Mouse (Mus musculus): ENCODE data around the gene Gm49601.

Gene Gm49601

GRCm38 (mm10) chr16:18605705-18606104, 20.5 kb downstream of the Gm49601 start:
- DNase-seq, result no peak

- DNase-seq, result peak; percentile 54 to 68
Observed at GRCm38 (mm10) chr16:18604267-18604701, 21.9 kb downstream of the Gm49601 start.

- DNase-seq, result no peak
Observed at GRCm38 (mm10) chr16:18601447-18601846, 24.8 kb downstream of the Gm49601 start.

DNA sequence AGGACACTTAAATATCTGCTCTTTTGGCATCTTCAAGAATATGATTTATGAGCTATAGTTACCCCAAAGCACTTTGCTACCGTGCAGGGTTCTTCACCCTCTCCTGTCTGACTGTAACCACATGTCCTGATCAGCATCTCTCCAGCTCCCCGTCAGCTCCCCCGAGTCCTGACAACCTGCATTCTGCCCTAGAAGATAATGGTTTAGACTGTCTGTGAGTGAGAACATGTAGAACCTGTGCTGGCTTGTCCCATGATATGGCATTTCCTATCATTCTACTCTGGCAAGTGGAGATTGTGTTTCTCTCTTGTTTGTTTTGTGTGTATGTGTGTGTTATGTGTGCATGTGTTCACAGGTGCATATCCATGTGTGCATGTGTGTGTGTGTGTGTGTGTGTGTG, 28.2 kb downstream of the Gm49601 start:
- no peak for DNase-seq

GRCm38 (mm10) chr16:18596255-18596654, 30.0 kb downstream of the Gm49601 start:
- no peak for DNase-seq

DNA sequence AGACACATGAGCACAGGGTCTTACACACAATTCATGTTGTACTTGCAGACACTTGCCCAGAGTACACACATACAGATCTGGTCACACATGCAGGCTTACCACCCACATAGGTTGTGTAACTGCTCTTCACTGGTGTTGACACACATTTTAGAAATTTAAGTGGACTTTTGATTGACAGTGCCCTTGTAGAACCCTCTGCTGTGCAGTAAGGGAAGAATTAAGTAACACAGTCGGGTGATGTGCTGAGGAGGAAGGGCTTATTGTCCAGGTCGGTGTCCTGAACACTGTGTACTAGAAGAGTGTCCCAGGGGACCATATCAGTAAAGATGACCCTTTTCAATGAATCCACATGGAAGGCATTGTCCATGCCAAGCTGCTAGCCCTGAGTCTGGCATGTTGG, 32.3 kb downstream of the Gm49601 start:
- DNase-seq, result no peak

- peak in 1 of 2 experiments; percentile 34 for DNase-seq
Observed at GRCm38 (mm10) chr16:18591047-18592018, 34.9 kb downstream of the Gm49601 start.

DNA sequence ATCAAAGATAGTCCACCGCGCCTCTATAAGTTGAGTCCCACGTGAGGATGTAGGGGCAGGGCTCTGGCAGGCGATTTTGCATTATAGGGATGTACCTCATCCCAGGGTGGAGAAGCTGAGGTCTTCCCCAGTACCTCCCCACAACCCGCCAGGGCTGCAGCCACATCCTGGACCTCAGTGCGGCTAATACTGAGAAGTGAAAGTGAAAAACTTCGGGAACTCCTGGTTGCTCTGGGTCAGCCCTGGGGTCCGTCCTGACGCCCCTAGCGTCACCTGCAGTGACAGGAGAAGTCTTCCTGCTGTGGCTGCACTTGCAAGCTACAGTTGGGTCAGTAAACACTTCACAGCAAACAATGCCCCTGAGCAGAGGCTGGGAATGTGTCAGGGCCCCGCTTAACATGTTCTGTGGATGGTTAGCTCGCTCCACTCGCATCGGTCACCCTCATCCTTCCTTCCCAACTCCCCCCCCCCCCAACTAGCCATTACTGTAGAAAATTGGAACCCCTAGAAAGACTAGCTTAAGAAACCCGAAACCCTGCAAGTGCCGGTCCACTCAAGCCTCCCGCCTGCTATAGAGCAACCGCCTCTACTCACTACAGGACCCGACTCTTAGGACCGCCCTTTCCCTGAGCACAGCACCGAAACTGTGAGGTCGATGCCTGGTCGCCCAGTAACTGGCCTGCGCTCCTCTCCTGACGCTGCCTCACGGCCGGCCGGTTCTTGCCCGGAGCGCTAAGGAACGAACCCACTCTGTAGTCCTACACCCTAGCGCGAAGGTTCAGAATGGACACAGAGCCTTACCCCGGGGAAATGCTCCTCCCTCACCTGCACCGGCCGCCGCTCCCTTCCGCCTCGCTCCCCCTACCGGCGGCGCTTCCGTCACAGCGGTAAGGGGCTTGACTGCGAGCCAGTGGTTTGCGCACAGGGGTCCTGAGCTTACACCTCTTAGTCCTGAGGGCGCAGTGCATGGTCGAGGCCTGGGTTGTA, 36.1 kb downstream of the Gm49601 start, which contains the start of gene Tbx1:
Tbx1 (minus strand) TSS at position 868 of the 987 bp plus-strand sequence.
- peak; percentile 29 to 67 for DNase-seq

GRCm38 (mm10) chr16:18589080-18589621, 37.1 kb downstream of the Gm49601 start:
- DNase-seq, result no peak

DNA sequence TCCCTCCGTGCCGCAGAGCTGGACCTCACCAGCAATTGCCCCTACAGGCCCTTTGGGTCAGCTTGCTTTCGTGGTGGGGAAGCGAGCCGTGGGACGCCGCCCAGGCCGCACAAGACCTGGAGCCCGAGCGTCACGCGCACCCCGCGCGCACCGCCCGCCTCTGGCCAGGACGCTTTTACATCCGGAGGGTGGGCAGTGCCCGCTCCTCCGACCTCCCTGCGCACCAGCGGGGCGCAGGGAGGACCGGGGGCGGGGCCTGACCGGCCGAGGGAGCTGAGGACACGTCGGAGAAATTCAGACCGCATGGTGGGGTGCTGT, 37.5 kb downstream of the Gm49601 start:
- DNase-seq, result no peak

GRCm38 (mm10) chr16:18587847-18588737, 38.1 kb downstream of the Gm49601 start:
- DNase-seq, result no peak

DNA sequence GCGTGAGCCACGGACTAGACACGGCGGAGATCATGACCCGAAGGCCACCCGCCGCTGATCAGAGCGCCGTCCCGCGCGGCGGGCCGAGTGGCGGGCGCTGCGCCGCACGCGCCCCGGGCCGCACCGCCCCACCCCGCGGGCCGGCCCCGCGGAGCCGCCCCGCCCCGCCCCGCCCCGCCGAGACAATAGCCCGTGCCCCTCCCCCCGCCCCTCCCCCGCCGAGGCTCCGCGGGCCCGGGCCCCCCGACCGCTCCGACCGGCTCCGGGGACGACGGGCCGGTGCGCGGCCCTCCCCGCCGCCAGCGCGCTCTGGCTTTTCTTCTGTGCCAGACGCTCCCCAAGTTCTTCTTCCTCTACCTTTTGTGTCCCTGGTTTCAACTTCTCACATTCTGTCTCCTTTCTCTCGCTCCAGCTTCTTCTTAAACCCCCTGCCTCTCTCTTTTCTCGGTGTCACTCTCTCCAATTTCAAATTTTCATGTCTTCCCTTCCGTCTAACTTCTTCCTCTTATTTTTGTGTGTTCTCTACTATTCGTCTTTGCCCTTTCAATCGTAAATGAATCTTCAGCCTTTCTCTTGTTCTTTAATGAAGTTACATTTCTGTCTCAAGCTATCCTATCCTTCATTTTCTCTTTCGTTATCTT, 39.2 kb downstream of the Gm49601 start:
- DNase-seq, result no peak

DNA sequence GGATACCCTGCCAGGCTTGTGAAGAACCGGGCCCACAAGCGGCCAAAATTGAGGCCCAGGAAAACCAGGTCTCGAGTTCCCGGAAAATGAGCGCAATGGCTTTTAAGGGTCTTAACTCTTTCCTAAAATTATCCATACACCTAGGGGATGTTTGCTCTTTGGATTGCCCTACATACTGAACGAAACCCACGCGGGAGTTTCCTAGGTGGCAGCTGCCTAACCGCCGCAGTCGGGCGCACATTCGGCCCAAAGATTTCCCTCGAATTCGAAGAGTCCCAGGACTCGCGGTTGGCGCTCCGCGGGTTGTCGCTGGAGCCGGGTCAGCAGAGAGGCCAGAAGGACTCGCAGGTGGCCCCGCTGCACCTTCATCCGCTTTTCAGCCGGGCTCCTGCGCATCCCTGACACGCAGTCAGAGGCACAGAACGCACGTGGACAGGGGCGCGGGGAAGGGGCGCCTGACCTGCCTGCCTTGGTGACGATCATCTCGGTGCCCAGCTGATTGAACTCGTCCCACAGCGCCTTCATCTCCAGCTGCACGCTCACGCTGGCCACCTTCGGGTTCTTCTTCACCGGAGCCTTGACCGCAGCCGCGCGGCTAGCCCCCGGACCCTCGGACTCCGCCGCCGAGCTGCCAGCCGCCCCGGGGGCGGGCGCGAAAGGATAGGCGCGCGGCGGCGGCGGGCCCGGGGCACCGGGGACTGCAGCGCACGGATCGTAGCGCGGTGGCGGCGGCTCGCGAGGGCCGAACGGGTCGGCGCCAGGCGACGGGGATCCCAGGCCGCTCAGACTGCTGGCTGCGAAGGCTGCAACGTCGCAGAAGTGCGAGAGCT, 39.9 kb downstream of the Gm49601 start:
- no peak for DNase-seq

GRCm38 (mm10) chr16:18585676-18586075, 40.6 kb downstream of the Gm49601 start:
- DNase-seq, result no peak

DNA sequence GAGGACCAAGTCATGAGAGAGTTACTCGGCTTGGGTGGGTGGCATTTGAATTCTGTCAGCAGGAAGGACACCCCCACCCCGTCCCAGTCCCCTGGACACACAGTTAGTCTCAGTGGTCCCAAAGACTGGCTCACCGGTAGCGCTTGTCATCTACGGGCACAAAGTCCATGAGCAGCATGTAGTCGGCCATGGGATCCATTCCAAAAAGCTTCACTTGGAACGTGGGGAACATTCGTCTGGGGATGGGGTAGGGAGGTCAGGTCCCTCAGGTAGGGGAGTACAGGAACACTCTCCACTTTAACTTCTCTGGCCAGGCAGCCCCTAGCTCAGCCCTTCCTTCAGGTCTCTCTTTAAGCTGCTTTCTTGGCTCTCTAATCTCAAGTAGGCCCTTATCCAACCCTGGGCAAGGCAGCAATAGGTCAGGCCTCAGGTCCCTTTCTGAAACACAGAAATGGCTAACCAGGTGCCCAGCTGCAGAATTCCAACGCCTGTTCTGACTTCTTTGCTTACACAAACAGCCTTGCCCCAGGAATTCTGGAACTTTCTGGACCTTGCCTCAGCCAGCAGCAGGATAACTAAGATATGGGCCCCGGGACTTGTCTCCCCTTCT, 41.2 kb downstream of the Gm49601 start:
- no peak for DNase-seq

DNA sequence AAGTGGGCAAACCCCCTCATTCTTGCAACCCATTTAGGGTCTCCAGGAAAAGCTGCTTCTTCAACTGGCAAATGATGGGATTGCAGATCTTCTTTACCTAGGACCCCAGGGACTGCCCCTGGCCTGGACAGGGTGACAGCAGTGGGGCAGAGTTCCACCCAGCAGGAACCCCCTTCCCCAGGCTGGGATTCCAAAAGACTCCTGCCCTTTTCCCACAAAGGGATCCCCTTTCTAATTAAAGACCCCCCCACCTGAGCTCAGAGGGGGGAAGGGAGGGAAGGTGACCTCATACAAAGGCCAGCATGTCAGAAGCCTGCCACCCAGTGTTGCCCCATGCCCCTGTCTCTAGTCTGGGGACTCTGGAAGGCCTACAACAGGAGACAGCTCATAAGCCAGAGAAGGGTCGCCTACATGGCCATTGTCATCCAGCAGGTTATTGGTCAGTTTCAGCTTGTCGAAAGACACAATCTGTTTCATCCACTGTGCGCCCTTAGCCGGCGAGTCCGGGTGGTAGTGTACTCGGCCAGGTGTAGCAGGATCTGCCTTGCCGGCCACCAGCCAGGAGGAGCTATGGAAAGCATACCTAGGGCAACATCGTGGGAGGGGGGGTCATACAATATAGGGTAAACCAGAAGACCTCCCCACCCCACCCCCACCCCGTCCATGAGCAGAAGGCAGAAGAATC, 42.4 kb downstream of the Gm49601 start:
- no peak for DNase-seq

DNA sequence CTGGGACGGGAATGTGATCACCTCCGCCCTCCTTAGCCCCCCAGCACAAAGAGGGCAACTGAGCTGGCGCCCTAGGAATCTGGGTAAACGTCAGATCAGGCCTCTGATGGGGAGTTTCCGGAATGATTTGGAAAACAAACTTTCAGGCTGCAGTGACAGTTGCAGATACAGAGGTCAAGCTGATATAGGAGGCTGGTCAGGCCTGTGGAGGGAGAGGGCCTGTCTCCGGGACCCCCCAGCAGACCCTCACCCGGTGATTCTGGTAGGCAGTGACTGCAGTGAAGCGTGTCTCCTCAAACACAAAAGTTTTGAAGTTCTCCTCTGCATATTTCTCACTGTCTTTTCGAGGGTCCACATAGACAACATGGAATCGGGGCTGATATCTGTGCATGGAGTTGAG, 43.1 kb downstream of the Gm49601 start:
- DNase-seq, result no peak

GRCm38 (mm10) chr16:18582426-18583148, 43.6 kb downstream of the Gm49601 start:
- no peak for DNase-seq

Measured in kidney, postnatal 36 days (tissue).